Mouse (Mus musculus) midbrain, embryonic 13.5 days (tissue): ENCODE data around the gene Zdhhc12. TPM values are rescaled to one million over a fixed set of nuclear protein-coding genes. Genes with fewer than 3 reads are reported as not detected.
A peak's percentile ranks its signal among the peaks of the same experiment; 100 is the strongest.
"Not testable (repeated sequence)": the region's sequence is repeated elsewhere in the genome, so short reads cannot be mapped to it uniquely, and the experiment has no call there.

Source experiments
- ATAC-seq: fragments of 200-750 bp; cut with Nextera tagmentation; 2 replicates; pipeline ENCODE4 v1.8.0; 2017; ENCODE audit warnings: mild to moderate bottlenecking, moderate TSS enrichment, moderate library complexity
- H3K27ac ChIP-seq: fragments of 300-500 bp; sonication (generic); 2 replicates; pipeline ENCODE4 v1.5.1; 2015; ENCODE audit warnings: inconsistent platforms, mild to moderate bottlenecking, moderate library complexity
- H3K27me3 ChIP-seq: fragments of 300-500 bp; sonication (generic); 2 replicates; pipeline ENCODE4 v1.6.1; 2015; ENCODE audit warnings: mild to moderate bottlenecking, inconsistent platforms
- H3K36me3 ChIP-seq: fragments of 300-500 bp; sonication (generic); 2 replicates; pipeline ENCODE4 v1.6.1; 2015; ENCODE audit warnings: mild to moderate bottlenecking, inconsistent platforms
- H3K4me1 ChIP-seq: fragments of 300-500 bp; sonication (generic); replicated peaks from 2 replicates; pipeline ENCODE4 v1.6.1; 2015; ENCODE audit warnings: inconsistent platforms
- H3K4me2 ChIP-seq: fragments of 300-500 bp; sonication (generic); replicated peaks from 2 replicates; pipeline ENCODE4 v1.6.1; 2015; ENCODE audit warnings: moderate library complexity, mild to moderate bottlenecking, inconsistent platforms
- H3K4me3 ChIP-seq: fragments of 300-500 bp; sonication (generic); replicated peaks from 2 replicates; pipeline ENCODE4 v1.5.1; 2015; ENCODE audit warnings: mild to moderate bottlenecking, inconsistent platforms
- H3K9ac ChIP-seq: fragments of 300-500 bp; sonication (generic); replicated peaks from 2 replicates; pipeline ENCODE4 v1.6.1; 2015; ENCODE audit warnings: mild to moderate bottlenecking, inconsistent platforms
- H3K9me3 ChIP-seq: fragments of 300-500 bp; sonication (generic); 2 replicates; pipeline ENCODE4 v1.6.1; 2016; ENCODE audit warnings: mild to moderate bottlenecking, inconsistent platforms
- WGBS: fragments of 180-500 bp; shearing (Covaris S2); methylation state at CpG from one replicate; pipeline ENCODE4 v1.1.7; 2015; 5-methylcytosine and 5-hydroxymethylcytosine counted together
- polyA plus RNA-seq: library from polyadenylated mRNA; unstranded; fragments of >200 nt; fragmentation: Nextera tagmentation; extraction: Ambion mirVana; gene quantifications from 2 replicates; pipeline ENCODE4 v1.2.1, GENCODE M21; 2015

Zdhhc12 gene
- polyA plus RNA-seq, 1 experiment from 2014 or later: 18.9 TPM

DNA sequence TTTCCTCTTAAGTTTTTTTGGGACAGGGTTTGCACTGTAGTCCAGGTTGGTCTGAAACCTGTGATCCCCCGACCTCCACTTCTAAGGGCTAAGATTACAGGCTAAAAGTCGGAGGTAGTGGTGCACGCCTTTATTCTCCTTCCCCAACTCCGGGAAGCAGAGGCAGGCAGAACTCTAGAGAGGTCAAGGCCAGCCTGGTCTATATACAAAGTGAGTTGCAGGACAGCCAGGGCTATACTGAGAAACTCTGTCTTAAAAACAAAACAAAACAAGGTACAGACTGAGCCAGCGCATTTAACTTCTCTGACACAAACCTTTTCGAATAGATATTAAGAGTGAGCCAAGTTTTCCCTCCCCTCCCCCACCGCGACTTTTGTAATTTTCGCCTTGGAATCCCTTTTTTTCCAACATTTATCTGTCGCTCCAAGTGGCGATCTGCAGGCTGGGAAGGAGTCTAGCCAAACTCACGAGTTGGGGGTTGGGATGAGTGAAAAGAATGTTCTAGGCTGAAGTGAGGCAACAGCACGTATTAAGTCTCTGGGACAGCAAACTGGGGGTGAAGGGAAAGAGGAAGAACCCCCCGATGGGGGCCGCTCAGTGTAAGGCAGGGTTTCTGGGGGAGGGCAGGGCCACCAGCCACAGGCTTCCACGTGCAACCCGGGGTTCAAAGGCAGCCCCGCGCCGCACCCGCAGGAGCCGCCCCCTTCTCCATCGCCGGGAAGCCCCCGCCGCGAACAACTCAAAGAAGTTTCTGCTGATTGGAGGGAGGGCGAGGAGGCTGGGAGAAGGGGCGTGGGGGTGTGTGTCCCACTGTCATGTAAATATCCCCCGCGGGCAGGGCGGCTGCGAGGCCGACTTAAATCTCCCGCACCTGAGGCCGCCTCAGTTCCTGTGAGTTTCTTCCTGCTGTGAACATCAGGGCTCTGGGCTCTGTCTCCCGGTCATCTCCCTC lies 32.0 kb downstream of the Zdhhc12 start:
- H3K4me1 ChIP-seq: peaks cover 37% of the 10 kb centered on the region
- no peak for ATAC-seq
- WGBS: 8% methylated on average over 37 of the region's 37 CpGs
- H3K4me3 ChIP-seq: peak overlapping the region; percentile 48
- H3K36me3 ChIP-seq: no peaks in the 10 kb centered on the region
- H3K9me3 ChIP-seq: no peaks in the 10 kb centered on the region
- no peaks in the 10 kb centered on the region for H3K27me3 ChIP-seq
- peak overlapping the region; percentile 78 for H3K27ac ChIP-seq
- peak overlapping the region; percentile 69 for H3K9ac ChIP-seq
- peak overlapping the region; percentile 72 for H3K4me2 ChIP-seq

DNA sequence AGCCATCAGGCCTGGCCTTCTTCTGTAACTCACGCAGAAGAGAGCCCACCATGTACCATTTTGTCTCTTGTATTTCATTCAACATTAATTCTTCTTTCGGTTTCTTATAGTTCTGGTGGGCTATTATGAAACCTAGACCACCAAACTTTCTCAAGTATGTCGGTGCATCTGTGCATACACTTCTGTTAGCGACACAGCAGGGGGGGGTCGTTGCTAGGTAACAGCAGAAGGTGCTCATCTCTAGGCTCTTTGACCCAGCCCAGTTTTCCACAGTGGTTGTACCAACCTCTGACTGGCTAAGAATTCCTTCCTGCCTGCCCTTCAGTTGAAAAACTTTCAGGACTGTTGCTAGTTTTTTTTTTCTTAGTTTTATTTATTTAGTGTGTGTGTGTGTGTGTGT lies 35.0 kb downstream of the Zdhhc12 start:
- no peak overlapping the region for H3K9ac ChIP-seq
- no peak overlapping the region for H3K4me2 ChIP-seq
- no peaks in the 10 kb centered on the region for H3K9me3 ChIP-seq
- H3K27ac ChIP-seq: no peak overlapping the region
- 23% methylated on average over 5 of the region's 5 CpGs for WGBS
- H3K36me3 ChIP-seq: no peaks in the 10 kb centered on the region
- no peak for ATAC-seq
- H3K27me3 ChIP-seq: 0 out of 2 replicates have a peak, but pooled peaks cover 5% of the 10 kb centered on the region
- H3K4me1 ChIP-seq: peaks cover 20% of the 10 kb centered on the region
- H3K4me3 ChIP-seq: no peak overlapping the region

DNA sequence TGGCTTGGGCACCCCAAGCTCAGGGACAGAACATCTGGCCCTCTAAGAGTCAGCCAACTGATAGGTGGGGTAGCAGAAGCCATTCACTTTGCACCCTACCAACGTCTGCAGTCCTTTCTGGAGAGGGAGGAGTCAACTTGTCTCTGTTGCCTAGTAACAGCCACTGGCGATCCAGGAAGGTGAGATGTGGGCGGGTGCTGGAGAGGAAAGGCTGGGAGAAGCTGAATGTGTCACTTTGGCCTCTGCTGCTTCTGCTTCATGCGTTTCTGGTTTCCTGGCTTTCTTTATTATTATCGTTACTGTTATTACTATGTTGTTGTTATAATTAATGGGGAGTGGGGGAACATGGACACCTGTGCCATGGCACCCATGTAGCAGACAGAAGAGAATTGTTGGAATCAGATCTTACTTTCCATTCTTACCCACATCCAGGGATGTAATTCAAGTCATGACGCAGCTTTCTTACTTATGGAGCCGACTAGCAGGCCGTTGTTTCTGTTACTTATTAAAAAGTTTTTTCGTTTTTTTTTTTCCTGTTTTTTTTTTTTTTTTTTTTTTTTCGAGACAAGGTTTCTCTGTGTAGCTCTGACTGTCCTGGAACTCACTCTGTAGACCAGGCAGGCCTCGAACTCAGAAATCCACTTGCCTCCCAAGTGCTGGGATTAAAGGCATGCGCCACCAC lies 36.1 kb downstream of the Zdhhc12 start, which contains the start of gene Set:
TSS of gene Set (plus strand) at position 156 of the 682 bp plus-strand sequence.
- no peak within 1 kb of the TSS for H3K4me2 ChIP-seq
- H3K9ac ChIP-seq: no peak within 1 kb of the TSS
- no peak for ATAC-seq
- H3K27ac ChIP-seq: no peak within 1 kb of the TSS
- H3K27me3 ChIP-seq: 0 out of 2 replicates have a peak, but pooled peaks cover 5% of the 10 kb centered on the region
- 50% methylated on average over 12 of the region's 12 CpGs for whole genome bisulfite sequencing
- peaks cover 11% of the 10 kb centered on the region for H3K4me1 ChIP-seq
- no peaks in the 10 kb centered on the region for H3K9me3 ChIP-seq
- no peak within 1 kb of the TSS for H3K4me3 ChIP-seq
- no peaks in the 10 kb centered on the region for H3K36me3 ChIP-seq

DNA sequence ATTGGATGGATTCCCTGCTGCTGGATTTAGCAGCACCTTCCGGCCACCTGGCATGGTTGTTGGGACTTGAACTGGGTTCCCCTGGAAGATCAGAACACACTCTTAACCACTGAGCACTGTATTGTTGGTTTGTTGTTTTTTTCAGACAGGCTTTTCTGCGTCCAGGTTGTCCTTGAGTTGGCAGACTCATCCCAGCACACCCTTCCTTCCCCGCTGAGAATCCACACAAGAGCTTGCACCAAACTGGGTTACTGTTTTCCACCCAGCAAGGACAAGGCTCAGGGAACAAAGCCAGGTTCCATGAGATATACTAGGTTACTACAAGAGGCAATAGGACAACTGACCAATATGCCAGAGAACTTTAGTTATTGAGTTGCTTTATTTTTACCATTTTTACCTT lies 36.7 kb downstream of the Zdhhc12 start:
- Histone ChIP-seq H3K27me3 (0 out of 2 replicates have a peak, but pooled peaks cover 5% of the 10 kb centered on the region), H3K4me2 (no peak overlapping the region), H3K36me3 (no peaks in the 10 kb centered on the region), H3K9ac (no peak overlapping the region), H3K9me3 (no peaks in the 10 kb centered on the region), H3K4me1 (peaks cover 5% of the 10 kb centered on the region), H3K4me3 (no peak overlapping the region), H3K27ac (no peak overlapping the region)
- WGBS: 83% methylated on average over 3 of the region's 3 CpGs
- no peak for ATAC-seq

DNA sequence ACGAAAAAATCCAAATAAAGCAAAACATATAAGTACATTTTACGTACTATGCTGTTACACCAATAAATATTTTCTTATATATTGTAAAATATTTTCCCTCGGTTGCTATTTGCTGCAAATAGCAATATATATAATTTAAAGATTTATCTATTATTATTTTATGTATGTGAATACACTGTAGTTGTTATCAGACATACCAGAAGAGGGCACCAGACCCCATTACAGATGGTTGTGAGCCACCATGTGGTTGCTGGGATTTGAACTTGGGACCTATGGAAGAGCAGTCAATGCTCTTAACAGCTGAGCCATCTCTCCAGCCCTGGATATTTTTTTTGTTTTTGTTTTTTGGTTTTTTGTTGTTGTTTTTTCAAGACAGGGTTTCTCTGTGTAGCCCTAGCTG lies 38.1 kb downstream of the Zdhhc12 start:
- H3K4me2 ChIP-seq, ATAC-seq, H3K9me3 ChIP-seq, H3K4me3 ChIP-seq, H3K9ac ChIP-seq, H3K27me3 ChIP-seq, H3K4me1 ChIP-seq, H3K36me3 ChIP-seq, H3K27ac ChIP-seq: not testable (repeated sequence)
- 97% methylated on average over 3 of the region's 3 CpGs for WGBS

DNA sequence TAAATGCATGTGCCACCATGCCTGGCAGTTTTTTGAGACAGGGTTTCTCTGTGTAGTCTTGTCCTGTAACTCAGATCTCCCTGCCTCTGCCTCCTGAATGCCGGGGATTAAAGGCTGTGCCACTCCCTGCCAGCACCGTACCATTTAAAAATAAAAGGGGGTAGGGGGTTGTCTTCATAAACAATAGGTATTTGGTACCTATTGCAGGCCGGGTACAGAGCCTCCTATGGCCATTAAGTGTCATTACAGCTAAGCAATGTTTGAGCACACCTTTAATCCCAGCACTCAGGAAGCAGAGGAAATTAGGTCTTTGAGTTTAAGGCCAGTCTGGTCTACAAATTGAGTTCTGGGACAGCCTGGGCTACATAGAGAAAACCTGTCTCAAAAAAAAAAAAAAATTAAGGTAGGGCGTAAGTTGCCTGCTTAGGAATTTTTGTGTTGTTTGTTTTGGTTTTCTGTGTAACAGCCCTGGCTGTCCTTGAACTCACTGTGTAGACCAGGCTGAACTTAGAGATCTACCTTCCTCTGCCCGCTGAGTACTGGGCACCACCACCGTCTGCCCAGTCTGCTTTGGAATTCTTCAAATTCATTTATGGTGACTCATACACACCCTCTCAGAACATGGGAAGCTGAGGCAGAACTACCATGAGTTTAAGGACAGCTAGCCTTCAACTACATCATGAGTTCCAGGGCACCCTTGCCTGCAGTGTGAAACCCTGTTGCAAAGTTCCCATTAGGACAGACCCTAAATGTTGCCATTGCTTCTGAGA lies 41.3 kb downstream of the Zdhhc12 start:
- Histone ChIP-seq H3K4me2 (no peak overlapping the region), H3K27ac (no peak overlapping the region), H3K27me3 (0 out of 2 replicates have a peak, but pooled peaks cover 5% of the 10 kb centered on the region), H3K4me3 (no peak overlapping the region), H3K9ac (no peak overlapping the region), H3K36me3 (no peaks in the 10 kb centered on the region), H3K9me3 (no peaks in the 10 kb centered on the region), H3K4me1 (peaks cover 5% of the 10 kb centered on the region; the same call in 1 of the 2 replicates)
- ATAC-seq: no peak
- 43% methylated on average over 6 of the region's 6 CpGs for WGBS

DNA sequence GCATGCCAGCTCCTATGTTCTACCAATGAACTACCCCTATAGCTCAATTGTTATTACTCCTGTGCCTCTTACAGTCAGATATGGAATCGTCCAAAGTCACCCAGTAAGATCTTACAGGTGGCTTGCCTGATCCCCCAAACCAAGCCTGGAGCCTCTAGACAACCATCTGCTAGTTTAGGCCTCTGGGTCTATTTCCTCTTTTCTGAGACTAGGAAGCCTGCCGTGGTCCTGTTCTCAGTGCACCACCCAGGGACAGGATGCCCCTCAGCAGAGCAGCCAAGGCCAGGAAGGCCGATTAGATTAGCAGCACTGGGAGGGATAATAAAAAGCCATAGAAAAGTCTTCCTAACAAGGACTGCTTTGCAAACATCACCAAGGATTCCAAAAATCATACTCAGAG lies 43.6 kb downstream of the Zdhhc12 start:
- no peak overlapping the region for H3K4me2 ChIP-seq
- no peak for ATAC-seq
- no peak overlapping the region for H3K9ac ChIP-seq
- H3K4me3 ChIP-seq: no peak overlapping the region
- WGBS: 91% methylated on average over 3 of the region's 3 CpGs
- H3K36me3 ChIP-seq: peaks cover 10% of the 10 kb centered on the region
- H3K4me1 ChIP-seq: peaks cover 5% of the 10 kb centered on the region; the same call in 1 of the 2 replicates
- no peak overlapping the region for H3K27ac ChIP-seq
- H3K27me3 ChIP-seq: 0 out of 2 replicates have a peak, but pooled peaks cover 5% of the 10 kb centered on the region
- no peaks in the 10 kb centered on the region for H3K9me3 ChIP-seq

DNA sequence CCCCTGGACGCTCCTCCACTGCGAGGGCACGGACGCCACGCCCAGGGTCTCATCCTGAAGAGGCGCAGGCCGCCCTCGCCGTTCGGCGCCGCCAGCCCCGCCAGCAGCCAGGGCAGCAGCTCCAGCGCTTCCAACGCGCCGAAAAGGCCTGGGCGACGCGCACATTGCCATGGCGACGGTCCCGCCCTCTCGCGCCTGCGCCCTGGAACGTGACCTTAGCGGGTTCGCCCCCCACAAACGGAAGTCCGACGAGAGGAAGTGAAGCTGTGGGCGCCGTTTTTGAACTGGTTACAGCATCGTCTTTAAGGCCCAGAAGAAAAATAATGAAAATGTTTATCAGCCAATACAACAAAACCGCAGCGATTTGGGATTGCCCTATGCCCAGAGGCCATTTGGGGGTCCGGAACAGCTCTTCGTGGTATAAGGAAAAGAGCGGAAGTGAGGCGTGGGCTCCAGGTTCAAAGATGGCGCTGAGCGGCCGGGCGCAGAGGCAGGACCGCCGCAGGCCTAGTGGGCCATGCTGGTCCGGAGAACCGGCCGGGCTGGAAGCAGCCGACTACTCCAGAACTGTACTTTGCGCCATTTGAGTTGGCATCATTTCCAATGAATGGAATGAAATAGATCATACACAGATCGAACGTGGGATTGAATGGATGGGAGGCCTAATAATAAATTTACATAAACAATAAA lies 44.6 kb downstream of the Zdhhc12 start, which contains the start of gene Wdr34:
TSS of gene Wdr34 (minus strand) at position 183 of the 690 bp plus-strand sequence.
- peak within 1 kb of the TSS; percentile 92 for H3K27ac ChIP-seq
- H3K27me3 ChIP-seq: 0 out of 2 replicates have a peak, but pooled peaks cover 2% of the 10 kb centered on the region
- H3K4me2 ChIP-seq: peak within 1 kb of the TSS; percentile 63
- WGBS: under 1% methylated on average over 54 of the region's 54 CpGs
- no peaks in the 10 kb centered on the region for H3K9me3 ChIP-seq
- H3K4me1 ChIP-seq: peaks cover 5% of the 10 kb centered on the region; the same call in 1 of the 2 replicates
- peak within 1 kb of the TSS; percentile 74 for H3K9ac ChIP-seq
- peak; percentile 95 for ATAC-seq
- H3K4me3 ChIP-seq: peak within 1 kb of the TSS; percentile 61
- H3K36me3 ChIP-seq: peaks cover 13% of the 10 kb centered on the region

DNA sequence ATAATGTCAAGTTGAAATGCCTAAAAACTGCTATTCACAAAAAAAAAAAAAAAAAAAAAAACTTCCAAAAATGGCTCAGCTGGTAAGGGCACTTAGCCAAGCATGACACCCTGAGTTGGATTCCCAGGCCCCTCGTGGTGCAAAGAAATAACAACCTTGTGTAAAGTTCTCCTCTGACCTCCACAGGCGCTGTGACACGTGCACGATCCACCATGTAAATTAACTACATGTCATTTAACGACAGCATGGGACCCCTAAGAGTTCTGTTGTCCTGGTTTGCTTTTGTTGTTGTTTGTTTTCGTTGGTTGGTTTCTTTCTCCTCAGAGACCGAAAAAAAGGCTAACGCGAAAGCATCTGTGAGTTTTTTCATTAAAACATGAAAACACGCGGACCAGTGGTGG lies 45.3 kb downstream of the Zdhhc12 start:
- H3K4me1 ChIP-seq: peaks cover 5% of the 10 kb centered on the region; the same call in 1 of the 2 replicates
- peaks cover 13% of the 10 kb centered on the region for H3K36me3 ChIP-seq
- peak overlapping the region; percentile 74 for H3K9ac ChIP-seq
- WGBS: 57% methylated on average over 11 of the region's 11 CpGs
- H3K9me3 ChIP-seq: no peaks in the 10 kb centered on the region
- peak overlapping the region; percentile 63 for H3K4me2 ChIP-seq
- peak overlapping the region; percentile 61 for H3K4me3 ChIP-seq
- ATAC-seq: 0 out of 2 replicates have a peak, but pooled peaks have one; percentile 18
- H3K27me3 ChIP-seq: no peaks in the 10 kb centered on the region
- peak overlapping the region; percentile 92 for H3K27ac ChIP-seq

DNA sequence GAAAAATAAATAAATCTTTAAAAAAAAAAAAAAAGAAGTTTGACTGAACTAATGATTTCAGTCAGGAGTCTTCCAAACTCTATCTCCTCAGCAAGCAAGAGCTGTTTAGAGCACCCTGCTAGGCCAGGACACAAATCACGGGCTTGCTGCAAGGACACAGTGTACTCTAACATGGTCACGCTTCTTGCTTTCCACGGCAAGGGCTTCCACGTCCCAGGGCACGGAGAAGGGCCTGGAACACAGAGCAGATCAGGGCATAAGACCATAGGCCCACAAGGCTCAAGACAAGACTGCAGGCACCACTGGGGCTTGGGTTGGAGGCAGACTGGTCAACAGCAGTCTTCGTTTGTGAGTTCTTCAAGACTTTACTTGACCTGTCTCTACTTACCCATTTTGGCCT lies 46.3 kb downstream of the Zdhhc12 start:
- Histone ChIP-seq H3K4me1 (peaks cover 11% of the 10 kb centered on the region; the same call in 1 of the 2 replicates), H3K9me3 (no peaks in the 10 kb centered on the region), H3K36me3 (peaks cover 13% of the 10 kb centered on the region), H3K27ac (no peak overlapping the region), H3K4me2 (no peak overlapping the region), H3K4me3 (no peak overlapping the region), H3K9ac (no peak overlapping the region), H3K27me3 (no peaks in the 10 kb centered on the region)
- 98% methylated on average over 6 of the region's 6 CpGs for WGBS
- ATAC-seq: no peak

DNA sequence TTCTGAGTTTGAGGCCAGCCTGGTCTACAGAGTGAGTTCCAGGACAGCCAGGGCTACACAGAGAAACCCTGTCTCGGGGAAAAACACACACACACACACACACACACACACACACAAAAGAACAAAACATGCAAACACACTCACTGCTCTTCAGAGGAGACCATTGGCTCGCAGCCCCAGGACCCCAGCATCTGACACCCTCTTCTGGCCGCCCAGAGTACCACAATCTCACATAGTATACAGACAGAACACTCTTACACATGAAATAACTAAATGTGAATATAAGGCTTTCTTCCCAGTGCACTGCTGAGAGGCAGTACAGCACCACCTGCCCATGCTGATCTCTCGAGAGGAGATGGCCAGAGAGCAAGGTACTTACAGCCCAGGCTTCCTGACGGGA lies 48.9 kb downstream of the Zdhhc12 start:
- 85% methylated on average over 5 of the region's 5 CpGs for WGBS
- H3K9me3 ChIP-seq: no peaks in the 10 kb centered on the region
- no peak overlapping the region for H3K27ac ChIP-seq
- no peaks in the 10 kb centered on the region for H3K27me3 ChIP-seq
- no peak for ATAC-seq
- H3K9ac ChIP-seq: no peak overlapping the region
- H3K36me3 ChIP-seq: peaks cover 18% of the 10 kb centered on the region
- no peak overlapping the region for H3K4me2 ChIP-seq
- peaks cover 11% of the 10 kb centered on the region; the same call in 1 of the 2 replicates for H3K4me1 ChIP-seq
- no peak overlapping the region for H3K4me3 ChIP-seq
